Mouse (Mus musculus) forelimb bud, embryonic 11.5 days (tissue): ENCODE data around the gene Olfr30.
A peak's percentile ranks its signal among the peaks of the same experiment; 100 is the strongest.
"Not testable (repeated sequence)": the region's sequence is repeated elsewhere in the genome, so short reads cannot be mapped to it uniquely, and the experiment has no call there.

ENCODE experiments used
- DNase-seq: peaks from one replicate; pipeline ENCODE4 v3.0.0-alpha.2; 2012; ENCODE audit warnings: low read depth, low spot score

The Olfr30 gene

DNA sequence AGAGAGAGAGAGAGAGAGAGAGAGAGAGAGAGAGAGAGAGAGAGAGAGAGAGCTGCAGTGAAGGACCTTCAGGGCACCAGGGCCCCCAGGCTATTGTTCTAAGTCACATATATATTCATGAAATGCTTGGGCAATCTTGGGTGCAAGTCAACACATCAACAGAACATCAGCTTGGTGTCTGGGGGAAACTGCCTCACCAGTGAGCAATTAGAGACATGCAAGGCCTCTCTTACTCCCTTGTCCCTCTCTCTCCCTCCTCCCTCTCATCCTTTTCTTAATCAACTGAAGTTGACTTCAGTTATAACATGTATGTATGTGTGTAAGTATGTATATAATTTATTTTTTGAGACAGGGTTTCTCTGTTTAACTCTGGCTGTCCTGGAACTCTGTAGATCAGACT lies at the start of gene Olfr30:
TSS of gene Olfr30 (minus strand) at position 101 of the 400 bp plus-strand sequence.
- no peak for DNase-seq

- not testable (repeated sequence) for DNase-seq
These were observed 47.0 kb upstream of the Olfr30 start for GRCm38 (mm10) chr11:58509058-58509457.

- not testable (repeated sequence) for DNase-seq
These were observed 40.4 kb upstream of the Olfr30 start, which contains the start of gene Olfr331 for GRCm38 (mm10) chr11:58502472-58502871. TSS of gene Olfr331 (minus strand) at chr11:58502572.

DNA sequence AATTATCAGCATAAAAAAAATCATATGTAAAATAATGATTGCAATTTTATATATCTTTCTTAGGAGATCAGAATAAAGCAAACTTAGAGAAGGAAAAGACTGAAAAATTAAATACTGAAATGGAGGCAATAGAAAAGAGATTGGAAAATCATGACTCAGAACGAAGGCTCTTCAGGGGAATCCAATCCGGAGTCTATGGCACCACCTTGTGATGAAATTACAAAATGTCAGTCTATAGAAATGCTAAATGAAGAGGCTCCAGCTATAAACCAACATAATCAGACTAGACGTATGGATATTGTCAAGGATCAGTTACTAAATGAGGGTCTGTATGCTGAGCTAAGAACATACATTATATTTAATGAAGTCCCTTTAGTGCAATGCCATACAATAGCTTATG lies 37.2 kb upstream of the Olfr30 start:
- no peak for DNase-seq

GRCm38 (mm10) chr11:58498761-58499160 lies 36.7 kb upstream of the Olfr30 start:
- DNase-seq: no peak

GRCm38 (mm10) chr11:58492455-58492854 lies 30.4 kb upstream of the Olfr30 start, which contains the start of gene Olfr332:
TSS of gene Olfr332 (minus strand) at chr11:58492555.
- no peak for DNase-seq

GRCm38 (mm10) chr11:58453592-58453991 lies 8.5 kb downstream of the Olfr30 start:
- peak; percentile 70 for DNase-seq

- DNase-seq: no peak
These were observed 9.3 kb downstream of the Olfr30 start, which contains the start of gene Lypd9 for GRCm38 (mm10) chr11:58452759-58453158. TSS of gene Lypd9 (minus strand) at chr11:58452923.

DNA sequence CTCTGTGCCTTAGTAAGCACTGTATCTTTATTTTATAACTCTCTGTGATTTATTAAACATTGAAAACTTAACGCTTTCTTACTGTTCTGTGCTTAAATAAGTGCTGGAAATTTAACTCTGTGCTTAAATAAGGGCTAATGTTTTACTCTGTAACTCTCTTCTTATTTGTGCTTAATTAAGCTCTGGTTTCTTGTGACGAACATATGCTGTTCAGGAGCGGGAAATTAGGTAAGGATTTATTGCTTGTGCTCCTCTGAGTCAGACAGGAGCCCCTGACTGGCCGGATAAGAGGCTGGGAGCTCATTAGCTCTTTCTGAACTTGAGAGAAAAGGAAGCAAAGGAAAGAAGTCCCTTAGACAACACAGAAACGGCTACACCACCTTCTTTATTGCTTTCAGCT lies 24.2 kb downstream of the Olfr30 start:
- peak; percentile 58 for DNase-seq

GRCm38 (mm10) chr11:58432259-58432658 lies 29.8 kb downstream of the Olfr30 start, which contains the start of gene Gm12253:
TSS of gene Gm12253 (plus strand) at chr11:58432559.
- DNase-seq: no peak

DNA sequence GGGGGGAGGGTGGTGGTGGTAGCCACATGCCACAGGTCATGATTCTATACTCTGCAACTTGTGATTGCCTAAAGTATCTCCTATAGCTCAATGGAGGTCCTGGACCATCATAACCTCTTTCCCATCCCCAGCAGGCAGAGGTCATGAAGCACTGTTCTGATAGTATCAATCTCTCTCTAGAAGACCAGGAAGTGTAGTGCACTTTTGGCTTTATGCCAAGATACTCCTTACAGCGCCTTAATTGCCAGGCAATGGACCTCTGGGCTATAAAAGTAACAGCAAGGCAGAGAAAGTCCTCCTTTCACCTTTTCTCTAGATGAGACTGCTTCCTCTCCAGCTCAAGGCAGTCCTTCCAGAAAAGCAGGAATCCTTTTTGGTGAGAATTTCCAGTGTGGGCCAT lies 41.3 kb downstream of the Olfr30 start, which contains the start of gene 1810065E05Rik:
TSS of gene 1810065E05Rik (plus strand) at position 297 of the 400 bp plus-strand sequence.
- no peak for DNase-seq

- DNase-seq: no peak
These were observed 43.7 kb downstream of the Olfr30 start for GRCm38 (mm10) chr11:58418336-58418735.

DNA sequence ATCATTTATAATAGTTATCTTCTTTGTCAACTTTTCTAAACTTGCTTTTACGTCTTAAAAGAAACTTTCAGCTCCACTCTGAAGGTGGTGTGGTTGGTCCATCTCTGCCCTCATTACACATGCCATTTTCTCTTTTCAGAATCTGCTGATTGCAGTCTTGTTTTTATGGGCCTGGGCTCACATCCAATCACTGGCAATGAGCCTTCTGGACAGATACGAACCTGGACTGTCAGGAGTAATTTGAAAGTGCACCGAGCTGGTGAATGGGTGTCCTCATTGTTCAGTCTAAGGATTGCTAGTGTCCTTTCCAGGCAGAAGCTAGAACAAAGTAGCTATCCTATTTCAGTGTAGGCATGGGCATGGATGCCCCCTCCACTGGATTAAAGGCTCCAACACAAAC lies 54.0 kb downstream of the Olfr30 start:
- DNase-seq: no peak
